In the genomic region with DNA sequence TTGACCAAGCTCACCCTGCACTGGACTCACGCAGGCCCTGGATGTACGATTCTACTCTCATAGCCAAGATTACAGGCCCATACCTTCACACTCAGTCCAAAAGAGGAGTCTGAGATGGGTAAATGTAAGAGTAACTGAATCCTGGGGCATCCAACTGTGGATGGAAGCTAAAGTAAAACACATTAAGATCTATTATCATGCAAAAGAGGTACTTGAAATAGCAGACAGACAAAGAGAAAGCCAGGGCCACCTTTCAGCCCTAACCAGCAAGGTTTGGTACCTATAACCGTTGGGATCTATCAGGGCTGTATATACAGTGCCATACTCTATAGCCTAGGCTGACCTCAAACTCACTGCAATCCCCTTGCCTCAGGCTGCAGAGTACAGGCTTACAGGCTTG, we compare ENCODE assay signal across 20 mouse cellular contexts.
"Had no signal": no experiment of that assay in that cellular context is flagged by ENCODE, and none has a peak within 500 bp of the region (broad histone marks: within the 10 kb centered on the region; RNA-seq: fewer than 3 reads in every experiment).

No protein-coding gene starts in this region.

- DNase-seq: gastrocnemius, postnatal 14 days; gastrocnemius, postnatal 36 days; heart, adult 11 months; heart, adult 2 months; heart, postnatal 14 days; heart, postnatal 36 days; kidney, adult 18-20 months; kidney, postnatal 10 days; kidney, postnatal 25 days; kidney, postnatal 4 days; liver; liver, embryonic 13.5 days had no signal

- H3K9ac ChIP-seq: heart, embryonic 13.5 days; heart, embryonic 15.5 days; hindbrain, embryonic 14.5 days; intestine, embryonic 15.5 days; limb, embryonic 12.5 days; liver, embryonic 13.5 days; liver, embryonic 15.5 days had no signal

- H3K4me3 ChIP-seq: heart, adult 2 months; heart, embryonic 13.5 days; heart, embryonic 15.5 days; intestine, embryonic 15.5 days; layer of hippocampus, adult 2 months; limb, embryonic 10.5 days; limb, embryonic 12.5 days; liver, embryonic 13.5 days; liver, embryonic 15.5 days had no signal

- H3K36me3 ChIP-seq: heart, embryonic 15.5 days; intestine, embryonic 15.5 days; limb, embryonic 10.5 days; limb, embryonic 12.5 days; liver, embryonic 13.5 days had no signal

- H3K4me1 ChIP-seq: heart, embryonic 13.5 days; heart, embryonic 15.5 days; intestine, embryonic 15.5 days; limb, embryonic 10.5 days; limb, embryonic 12.5 days; liver, embryonic 13.5 days; liver, embryonic 15.5 days had no signal

- H3K9me3 ChIP-seq: heart, embryonic 13.5 days; heart, embryonic 15.5 days; intestine, embryonic 15.5 days; limb, embryonic 10.5 days; limb, embryonic 12.5 days; liver, embryonic 13.5 days; liver, embryonic 15.5 days had no signal

- H3K27ac ChIP-seq: heart, adult 2 months; heart, embryonic 13.5 days; heart, embryonic 15.5 days; hindbrain, embryonic 14.5 days; intestine, embryonic 15.5 days; layer of hippocampus, adult 2 months; limb, embryonic 10.5 days; limb, embryonic 12.5 days; liver, embryonic 13.5 days; liver, embryonic 15.5 days had no signal
